Mouse (Mus musculus): ENCODE data around the gene Fars2.

Fars2 gene

GRCm38 (mm10) chr13:36468963-36469362 is 351.8 kb downstream of the Fars2 start:
- DNase-seq, result no peak

GRCm38 (mm10) chr13:36469412-36470125 is 352.4 kb downstream of the Fars2 start:
- DNase-seq, result no peak

GRCm38 (mm10) chr13:36477648-36478047 is 360.4 kb downstream of the Fars2 start:
- no peak for DNase-seq

GRCm38 (mm10) chr13:36478243-36478642 is 361.0 kb downstream of the Fars2 start:
- DNase-seq, result no peak

- no peak for DNase-seq
These were observed 362.9 kb downstream of the Fars2 start for GRCm38 (mm10) chr13:36480101-36480500.

GRCm38 (mm10) chr13:36484391-36484790 is 367.2 kb downstream of the Fars2 start:
- DNase-seq, result no peak

GRCm38 (mm10) chr13:36486756-36487155 is 369.5 kb downstream of the Fars2 start:
- DNase-seq, result no peak

GRCm38 (mm10) chr13:36489365-36489764 is 372.2 kb downstream of the Fars2 start:
- no peak for DNase-seq

GRCm38 (mm10) chr13:36490612-36491011 is 373.4 kb downstream of the Fars2 start:
- no peak for DNase-seq

- DNase-seq, result no peak
These were observed 375.2 kb downstream of the Fars2 start for GRCm38 (mm10) chr13:36492397-36492796.

- DNase-seq, result peak; percentile 13
These were observed 376.1 kb downstream of the Fars2 start for GRCm38 (mm10) chr13:36493294-36493693.

GRCm38 (mm10) chr13:36493762-36494161 is 376.6 kb downstream of the Fars2 start:
- no peak for DNase-seq

GRCm38 (mm10) chr13:36495980-36496379 is 378.8 kb downstream of the Fars2 start:
- DNase-seq, result no peak

- no peak for DNase-seq
These were observed 380.1 kb downstream of the Fars2 start for GRCm38 (mm10) chr13:36497346-36497745.

- DNase-seq, result no peak
These were observed 383.2 kb downstream of the Fars2 start for GRCm38 (mm10) chr13:36500370-36500905.

- no peak for DNase-seq
These were observed 386.3 kb downstream of the Fars2 start for GRCm38 (mm10) chr13:36503551-36503950.

- no peak for DNase-seq
These were observed 386.8 kb downstream of the Fars2 start for GRCm38 (mm10) chr13:36503991-36504390.

- no peak for DNase-seq
These were observed 388.5 kb downstream of the Fars2 start for GRCm38 (mm10) chr13:36505730-36506129.

- DNase-seq, result peak; percentile 26
These were observed 389.1 kb downstream of the Fars2 start for GRCm38 (mm10) chr13:36506315-36506714.

GRCm38 (mm10) chr13:36510161-36510560 is 392.9 kb downstream of the Fars2 start:
- no peak for DNase-seq

- DNase-seq, result no peak
These were observed 395.9 kb downstream of the Fars2 start for GRCm38 (mm10) chr13:36513126-36513525.

- DNase-seq, result peak; percentile 17
These were observed 400.9 kb downstream of the Fars2 start for GRCm38 (mm10) chr13:36518144-36518571.

GRCm38 (mm10) chr13:36527761-36528160 is 410.5 kb downstream of the Fars2 start:
- DNase-seq, result no peak

GRCm38 (mm10) chr13:36528223-36528895 is 411.1 kb downstream of the Fars2 start:
- no peak for DNase-seq
